Mouse (Mus musculus) brain, embryonic 14.5 days (tissue): ENCODE results near the gene Gabrb1.

Experiments used
- CTCF ChIP-seq: fragments of 200-500 bp; IDR thresholded peaks from 2 replicates; pipeline ENCODE4 v1.5.1; 2012; ENCODE audit warnings: inconsistent platforms, mild to moderate bottlenecking, moderate library complexity, borderline replicate concordance; ENCODE audit not compliant: insufficient read depth, insufficient read length; ENCODE audit errors: extremely low read depth
- POLR2A ChIP-seq: fragments of 200-500 bp; IDR thresholded peaks from 2 replicates; pipeline ENCODE4 v1.6.1; 2012; ENCODE audit warnings: mild to moderate bottlenecking, inconsistent platforms, borderline replicate concordance; ENCODE audit not compliant: poor library complexity, insufficient read depth, insufficient read length, severe bottlenecking; ENCODE audit errors: extremely low read depth

GRCm38 (mm10) chr5:72195442-72195841, 537.5 kb downstream of the Gabrb1 start:
- TF ChIP-seq POLR2A (no peak), CTCF (no peak)
